Mouse (Mus musculus): ENCODE measurements at regions not wholly inside any gene's neighbourhood (a gene's known extent, or its start where the extent isn't known, plus 50 kb on each side); places are given as distances from the start of the nearest gene placed in this dataset.

- ATAC-seq (ENCODE audit: low FRiP score, low TSS enrichment) (no peak; the same call in 1 of the 2 replicates), DNase-seq (no peak)
- peak overlapping the region; percentile 50 for H3K4me2 ChIP-seq (ENCODE audit: low read length)
- peak overlapping the region; percentile 24; the same call in 1 of the 2 replicates for H3K9ac ChIP-seq (replicated peaks; ENCODE audit: low read length)
- peak overlapping the region; percentile 4; the same call in 1 of the 2 replicates for H3K4me3 ChIP-seq (replicated peaks; ENCODE audit: low read depth, low read length)
- H3K36me3 ChIP-seq (ENCODE audit: control insufficient read depth, insufficient read depth, low read length): no peaks in the 10 kb centered on the region
- H3K27ac ChIP-seq (replicated peaks; ENCODE audit: low read depth, low read length): peak overlapping the region; percentile 76
- 22% methylated on average over 8 of the region's 8 CpGs for WGBS
- H3K9me3 ChIP-seq (ENCODE audit: control insufficient read depth, low read length): no peaks in the 10 kb centered on the region
- H3K4me1 ChIP-seq (ENCODE audit: control insufficient read depth, insufficient read depth, low read length): peaks cover 18% of the 10 kb centered on the region
- H3K27me3 ChIP-seq (ENCODE audit: control insufficient read depth, insufficient read depth, low read length): no peaks in the 10 kb centered on the region
Measured at GRCm38 (mm10) chr10:87351079-87351399, 142.4 kb downstream of the Ascl1 start.

GRCm38 (mm10) chr10:87335176-87335575 is 158.3 kb downstream of the Ascl1 start:
- no peak for DNase-seq
- ATAC-seq (ENCODE audit: low FRiP score, low TSS enrichment): no peak
- Histone ChIP-seq H3K4me3 (replicated peaks; ENCODE audit: low read depth, low read length) (no peak overlapping the region), H3K36me3 (ENCODE audit: control insufficient read depth, insufficient read depth, low read length) (no peaks in the 10 kb centered on the region), H3K9ac (replicated peaks; ENCODE audit: low read length) (no peak overlapping the region), H3K4me2 (ENCODE audit: low read length) (no peak overlapping the region), H3K27me3 (ENCODE audit: control insufficient read depth, insufficient read depth, low read length) (no peaks in the 10 kb centered on the region), H3K4me1 (ENCODE audit: control insufficient read depth, insufficient read depth, low read length) (no peaks in the 10 kb centered on the region; the same call in 1 of the 2 replicates), H3K9me3 (ENCODE audit: control insufficient read depth, low read length) (peaks cover 8% of the 10 kb centered on the region; the same call in 1 of the 2 replicates), H3K27ac (replicated peaks; ENCODE audit: low read depth, low read length) (no peak overlapping the region)
- 91% methylated on average over 3 of the region's 3 CpGs for WGBS

GRCm38 (mm10) chr10:87333311-87333710 is 160.1 kb downstream of the Ascl1 start:
- Histone ChIP-seq H3K27ac (replicated peaks; ENCODE audit: low read depth, low read length) (no peak overlapping the region), H3K36me3 (ENCODE audit: control insufficient read depth, insufficient read depth, low read length) (no peaks in the 10 kb centered on the region), H3K27me3 (ENCODE audit: control insufficient read depth, insufficient read depth, low read length) (no peaks in the 10 kb centered on the region), H3K4me2 (ENCODE audit: low read length) (no peak overlapping the region), H3K9ac (replicated peaks; ENCODE audit: low read length) (no peak overlapping the region), H3K9me3 (ENCODE audit: control insufficient read depth, low read length) (peaks cover 8% of the 10 kb centered on the region; the same call in 1 of the 2 replicates), H3K4me1 (ENCODE audit: control insufficient read depth, insufficient read depth, low read length) (no peaks in the 10 kb centered on the region; the same call in 1 of the 2 replicates), H3K4me3 (replicated peaks; ENCODE audit: low read depth, low read length) (no peak overlapping the region)
- peak; percentile 29 for DNase-seq
- no peak for ATAC-seq (ENCODE audit: low FRiP score, low TSS enrichment)
- 23% methylated on average over 6 of the region's 6 CpGs for WGBS

- DNase-seq (no peak), ATAC-seq (ENCODE audit: low FRiP score, low TSS enrichment) (no peak)
- Histone ChIP-seq H3K36me3 (ENCODE audit: control insufficient read depth, insufficient read depth, low read length) (no peaks in the 10 kb centered on the region), H3K9ac (replicated peaks; ENCODE audit: low read length) (no peak overlapping the region), H3K9me3 (ENCODE audit: control insufficient read depth, low read length) (no peaks in the 10 kb centered on the region), H3K4me3 (replicated peaks; ENCODE audit: low read depth, low read length) (no peak overlapping the region), H3K4me2 (ENCODE audit: low read length) (no peak overlapping the region), H3K27me3 (ENCODE audit: control insufficient read depth, insufficient read depth, low read length) (no peaks in the 10 kb centered on the region), H3K27ac (replicated peaks; ENCODE audit: low read depth, low read length) (no peak overlapping the region), H3K4me1 (ENCODE audit: control insufficient read depth, insufficient read depth, low read length) (peaks cover 4% of the 10 kb centered on the region; the same call in 1 of the 2 replicates)
- 96% methylated on average over 2 of the region's 2 CpGs for WGBS
Measured at GRCm38 (mm10) chr10:87329471-87329870, 164.0 kb downstream of the Ascl1 start.

GRCm38 (mm10) chr10:87325769-87326168 is 167.7 kb downstream of the Ascl1 start:
- H3K27ac ChIP-seq (replicated peaks; ENCODE audit: low read depth, low read length): no peak overlapping the region
- 64% methylated on average over 6 of the region's 6 CpGs for whole genome bisulfite sequencing
- no peaks in the 10 kb centered on the region for H3K27me3 ChIP-seq (ENCODE audit: control insufficient read depth, insufficient read depth, low read length)
- DNase-seq: no peak
- ATAC-seq (ENCODE audit: low FRiP score, low TSS enrichment): no peak
- no peak overlapping the region for H3K9ac ChIP-seq (replicated peaks; ENCODE audit: low read length)
- H3K4me2 ChIP-seq (ENCODE audit: low read length): no peak overlapping the region
- H3K4me3 ChIP-seq (replicated peaks; ENCODE audit: low read depth, low read length): no peak overlapping the region
- 0 out of 2 replicates have a peak, but pooled peaks cover 4% of the 10 kb centered on the region for H3K4me1 ChIP-seq (ENCODE audit: control insufficient read depth, insufficient read depth, low read length)
- H3K36me3 ChIP-seq (ENCODE audit: control insufficient read depth, insufficient read depth, low read length): no peaks in the 10 kb centered on the region
- no peaks in the 10 kb centered on the region for H3K9me3 ChIP-seq (ENCODE audit: control insufficient read depth, low read length)

GRCm38 (mm10) chr10:87325143-87325542 is 168.3 kb downstream of the Ascl1 start:
- WGBS: 64% methylated on average over 9 of the region's 9 CpGs
- 0 out of 2 replicates have a peak, but pooled peaks cover 4% of the 10 kb centered on the region for H3K4me1 ChIP-seq (ENCODE audit: control insufficient read depth, insufficient read depth, low read length)
- H3K4me2 ChIP-seq (ENCODE audit: low read length): no peak overlapping the region
- H3K9ac ChIP-seq (replicated peaks; ENCODE audit: low read length): no peak overlapping the region
- ATAC-seq (ENCODE audit: low FRiP score, low TSS enrichment) (no peak), DNase-seq (peak; percentile 17)
- H3K27me3 ChIP-seq (ENCODE audit: control insufficient read depth, insufficient read depth, low read length): no peaks in the 10 kb centered on the region
- no peak overlapping the region for H3K4me3 ChIP-seq (replicated peaks; ENCODE audit: low read depth, low read length)
- H3K36me3 ChIP-seq (ENCODE audit: control insufficient read depth, insufficient read depth, low read length): no peaks in the 10 kb centered on the region
- no peaks in the 10 kb centered on the region for H3K9me3 ChIP-seq (ENCODE audit: control insufficient read depth, low read length)
- no peak overlapping the region for H3K27ac ChIP-seq (replicated peaks; ENCODE audit: low read depth, low read length)

- peak; percentile 49 for DNase-seq
Measured at GRCm38 (mm10) chr10:87309601-87310062, 183.8 kb downstream of the Ascl1 start.

GRCm38 (mm10) chr10:87308815-87309396 is 184.6 kb downstream of the Ascl1 start:
- Histone ChIP-seq H3K9ac (replicated peaks; ENCODE audit: low read length) (no peak overlapping the region), H3K4me3 (replicated peaks; ENCODE audit: low read depth, low read length) (no peak overlapping the region), H3K27ac (replicated peaks; ENCODE audit: low read depth, low read length) (no peak overlapping the region), H3K4me1 (ENCODE audit: control insufficient read depth, insufficient read depth, low read length) (0 out of 2 replicates have a peak, but pooled peaks cover 12% of the 10 kb centered on the region), H3K9me3 (ENCODE audit: control insufficient read depth, low read length) (peaks cover 19% of the 10 kb centered on the region), H3K27me3 (ENCODE audit: control insufficient read depth, insufficient read depth, low read length) (no peaks in the 10 kb centered on the region), H3K36me3 (ENCODE audit: control insufficient read depth, insufficient read depth, low read length) (no peaks in the 10 kb centered on the region), H3K4me2 (ENCODE audit: low read length) (no peak overlapping the region)
- peak; percentile 57 for DNase-seq
- WGBS: 14% methylated on average over 10 of the region's 10 CpGs
- ATAC-seq (ENCODE audit: low FRiP score, low TSS enrichment): no peak

More at GRCm38 (mm10) chr10:87309601-87310062, 183.8 kb downstream of the Ascl1 start:
- Histone ChIP-seq H3K9ac (replicated peaks; ENCODE audit: low read length) (no peak overlapping the region), H3K36me3 (ENCODE audit: control insufficient read depth, insufficient read depth, low read length) (no peaks in the 10 kb centered on the region), H3K4me3 (replicated peaks; ENCODE audit: low read depth, low read length) (no peak overlapping the region), H3K27me3 (ENCODE audit: control insufficient read depth, insufficient read depth, low read length) (no peaks in the 10 kb centered on the region), H3K27ac (replicated peaks; ENCODE audit: low read depth, low read length) (peak overlapping the region; percentile 62; the same call in 1 of the 2 replicates), H3K9me3 (ENCODE audit: control insufficient read depth, low read length) (peaks cover 20% of the 10 kb centered on the region), H3K4me2 (ENCODE audit: low read length) (peak overlapping the region; percentile 24), H3K4me1 (ENCODE audit: control insufficient read depth, insufficient read depth, low read length) (0 out of 2 replicates have a peak, but pooled peaks cover 12% of the 10 kb centered on the region)
- WGBS: 9% methylated on average over 10 of the region's 10 CpGs
- ATAC-seq (ENCODE audit: low FRiP score, low TSS enrichment): peak; percentile 73; the same call in 1 of the 2 replicates

GRCm38 (mm10) chr10:87297166-87297565 is 196.3 kb downstream of the Ascl1 start:
- Histone ChIP-seq H3K27ac (replicated peaks; ENCODE audit: low read depth, low read length) (no peak overlapping the region), H3K9ac (replicated peaks; ENCODE audit: low read length) (no peak overlapping the region), H3K4me3 (replicated peaks; ENCODE audit: low read depth, low read length) (no peak overlapping the region), H3K4me2 (ENCODE audit: low read length) (no peak overlapping the region), H3K27me3 (ENCODE audit: control insufficient read depth, insufficient read depth, low read length) (no peaks in the 10 kb centered on the region), H3K36me3 (ENCODE audit: control insufficient read depth, insufficient read depth, low read length) (no peaks in the 10 kb centered on the region), H3K9me3 (ENCODE audit: control insufficient read depth, low read length) (no peaks in the 10 kb centered on the region), H3K4me1 (ENCODE audit: control insufficient read depth, insufficient read depth, low read length) (peaks cover 7% of the 10 kb centered on the region)
- WGBS: 65% methylated on average over 5 of the region's 5 CpGs
- ATAC-seq (ENCODE audit: low FRiP score, low TSS enrichment) (no peak), DNase-seq (no peak)

Measured in midbrain, embryonic 14.5 days (tissue).